Mouse (Mus musculus) olfactory bulb, adult 2 months (tissue): ENCODE data around the gene Abhd15.

Experiments used
- CTCF ChIP-seq: fragments of 200-500 bp; IDR thresholded peaks from 2 replicates; pipeline ENCODE4 v1.5.1; 2012; ENCODE audit warnings: low read depth, mild to moderate bottlenecking, low read length, moderate library complexity; ENCODE audit not compliant: insufficient read depth
- POLR2A ChIP-seq: fragments of 200-500 bp; IDR thresholded peaks from 2 replicates; pipeline ENCODE4 v1.6.1; 2012; ENCODE audit warnings: mild to moderate bottlenecking, low read depth, low read length, moderate library complexity; ENCODE audit not compliant: insufficient read depth

GRCm38 (mm10) chr11:77500361-77501325 is 14.3 kb upstream of the Abhd15 start:
- TF ChIP-seq POLR2A (no peak), CTCF (peak; percentile 15; the same call in 1 of the 2 replicates)
